Mouse (Mus musculus): ENCODE measurements around the gene Afap1l2.

DNA sequence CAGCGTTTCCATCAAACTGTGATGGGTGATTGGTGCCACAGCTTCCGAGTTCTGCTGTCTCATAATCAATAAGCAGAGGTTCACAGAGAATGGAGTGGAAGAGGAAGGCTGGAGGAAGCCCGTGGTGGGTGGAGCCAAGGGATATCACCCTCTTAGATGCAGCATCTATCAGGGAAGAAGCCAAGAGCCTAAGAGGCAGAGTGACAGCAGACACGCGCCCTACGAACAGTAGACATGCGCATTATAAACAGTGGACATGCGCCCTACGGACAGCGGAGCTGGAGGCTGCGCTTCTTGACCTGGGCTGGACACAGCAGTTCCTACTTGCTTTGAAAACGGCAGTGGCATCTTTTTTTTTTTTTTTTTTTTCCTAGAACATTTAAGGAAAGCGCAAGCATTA is 53.2 kb downstream of the Afap1l2 start:
- TF ChIP-seq POLR2A (IDR thresholded peaks at IDR 0.05; ENCODE audit: insufficient read length, low read depth) (no peak), MYOD1 (IDR thresholded peaks at IDR 0.05; ENCODE audit: control insufficient read depth in 1 of 3, insufficient read length in 2 of 3, low read depth in 2 of 3) (no peak), POLR2AphosphoS2 (IDR thresholded peaks at IDR 0.05; ENCODE audit: insufficient read length, low read depth) (no peak), USF1 (IDR thresholded peaks at IDR 0.05; ENCODE audit: low read depth) (no peak), E2F4 (IDR thresholded peaks at IDR 0.05; ENCODE audit: insufficient read depth) (no peak), SRF (IDR thresholded peaks at IDR 0.05; ENCODE audit: control insufficient read depth, insufficient read length, low read depth) (no peak), TCF12 (IDR thresholded peaks at IDR 0.05; ENCODE audit: insufficient read depth, poor library complexity, severe bottlenecking) (no peak), TCF3 (IDR thresholded peaks at IDR 0.05; ENCODE audit: insufficient read length, low read depth) (no peak)
